Comparison of ENCODE assay signal across 22 mouse cellular contexts in genomic region chr5:149108178-149108577, GRCm38 (mm10).
DNase-seq lines count a peak whose midpoint lies in the region; ATAC-seq and TF ChIP-seq lines count a peak whose summit lies in the region.
"Had no signal": no experiment of that assay in that cellular context is flagged by ENCODE, and none has a peak within 500 bp of the region (broad histone marks: within the 10 kb centered on the region; RNA-seq: fewer than 3 reads in every experiment).

No protein-coding gene starts in this region.

- no peaks in the 10 kb centered on the region for H3K36me3 ChIP-seq in stomach, embryonic 15.5 days
- H3K36me3 ChIP-seq in stomach, postnatal 0 days (ENCODE audit: control insufficient read depth, insufficient read depth, low read length): no peaks in the 10 kb centered on the region
- no peaks in the 10 kb centered on the region for H3K36me3 ChIP-seq in liver, embryonic 12.5 days
- H3K36me3 ChIP-seq in hindbrain, embryonic 11.5 days (ENCODE audit: control insufficient read depth, insufficient read depth, low read length): no peaks in the 10 kb centered on the region

- 72% methylated on average over 15 of the region's 15 CpGs for WGBS in stomach, embryonic 15.5 days
- WGBS in stomach, postnatal 0 days: 75% methylated on average over 15 of the region's 15 CpGs
- 35% methylated on average over 15 of the region's 15 CpGs for WGBS in liver, embryonic 12.5 days (ENCODE audit: insufficient replicate concordance)
- WGBS in hindbrain, embryonic 11.5 days: 93% methylated on average over 15 of the region's 15 CpGs

- no peak overlapping the region for H3K9ac ChIP-seq in stomach, embryonic 15.5 days
- H3K9ac ChIP-seq in stomach, postnatal 0 days (ENCODE audit: low read length): no peak overlapping the region
- H3K9ac ChIP-seq in liver, embryonic 12.5 days: 0 out of 2 replicates have a peak overlapping the region, but pooled peaks have one; percentile 15
- H3K9ac ChIP-seq in hindbrain, embryonic 11.5 days (ENCODE audit: low read depth, low read length): no peak overlapping the region
- H3K9ac ChIP-seq: forebrain, embryonic 13.5 days had no signal

- no peak overlapping the region for H3K4me2 ChIP-seq in stomach, embryonic 15.5 days
- no peak overlapping the region for H3K4me2 ChIP-seq in stomach, postnatal 0 days (replicated peaks; ENCODE audit: low read depth)
- peak overlapping the region; percentile 28 for H3K4me2 ChIP-seq in liver, embryonic 12.5 days
- H3K4me2 ChIP-seq in hindbrain, embryonic 11.5 days (replicated peaks; ENCODE audit: low read depth, low read length): no peak overlapping the region
- H3K4me2 ChIP-seq: forebrain, embryonic 13.5 days; midbrain, embryonic 11.5 days had no signal

- peak; percentile 36; the same call in 1 of the 2 replicates for ATAC-seq in stomach, embryonic 15.5 days (ENCODE audit: insufficient read depth, low FRiP score, low read depth)
- ATAC-seq in stomach, postnatal 0 days (ENCODE audit: low FRiP score, low TSS enrichment): no peak
- ATAC-seq in erythroblast, adult 5-6 weeks (replicated peaks; ENCODE audit: low FRiP score, poor library complexity, severe bottlenecking): peak; percentile 41
- ATAC-seq in liver, embryonic 12.5 days: peak; percentile 89
- peak; percentile 84 for ATAC-seq in megakaryocyte-erythroid progenitor cell, adult 5-6 weeks (replicated peaks; ENCODE audit: low FRiP score, low TSS enrichment, poor library complexity, severe bottlenecking)
- no peak for ATAC-seq in hindbrain, embryonic 11.5 days (ENCODE audit: low FRiP score)
- ATAC-seq: forebrain, embryonic 13.5 days; hindbrain, embryonic 16.5 days had no signal

- H3K27ac ChIP-seq in stomach, embryonic 15.5 days: no peak overlapping the region
- H3K27ac ChIP-seq in stomach, postnatal 0 days (replicated peaks): no peak overlapping the region
- H3K27ac ChIP-seq in liver, embryonic 12.5 days: 0 out of 2 replicates have a peak overlapping the region, but pooled peaks have one; percentile 28
- no peak overlapping the region for H3K27ac ChIP-seq in hindbrain, embryonic 11.5 days (ENCODE audit: low read depth, low read length)
- H3K27ac ChIP-seq: forebrain, embryonic 13.5 days; heart, adult 2 months had no signal

- DNase-seq in stomach, postnatal 0 days (ENCODE audit: low spot score): no peak
- no peak for DNase-seq in urinary bladder, postnatal 25 days (ENCODE audit: low spot score)
- DNase-seq in right cerebral cortex, adult 18-20 months: no peak
- no peak for DNase-seq in hindbrain, embryonic 11.5 days (ENCODE audit: low spot score)
- DNase-seq: cerebellum, adult 11 months; cerebellum, postnatal 25 days; gastrocnemius, postnatal 10 days; heart, adult 2 months; heart, postnatal 4 days; kidney, adult 18-20 months; left cerebral cortex, postnatal 4 days; lung, postnatal 36 days; spleen, adult 18-20 months; thymus, adult 18-20 months; thymus, postnatal 4 days had no signal

- TF ChIP-seq CTCF in stomach, postnatal 0 days (IDR thresholded peaks at IDR 0.05; ENCODE audit: low read depth): no peak

- H3K9me3 ChIP-seq in stomach, embryonic 15.5 days: no peaks in the 10 kb centered on the region
- H3K9me3 ChIP-seq in stomach, postnatal 0 days (ENCODE audit: control insufficient read depth, low read length): no peaks in the 10 kb centered on the region
- no peaks in the 10 kb centered on the region for H3K9me3 ChIP-seq in liver, embryonic 12.5 days (replicated peaks)
- no peaks in the 10 kb centered on the region for H3K9me3 ChIP-seq in hindbrain, embryonic 11.5 days (ENCODE audit: control insufficient read depth, low read length)
- H3K9me3 ChIP-seq: forebrain, embryonic 13.5 days had no signal

- TF ChIP-seq EP300 in stomach, postnatal 0 days (optimal IDR thresholded peaks at IDR 0.05): no peak

- H3K4me3 ChIP-seq in stomach, embryonic 15.5 days (replicated peaks): no peak overlapping the region
- no peak overlapping the region for H3K4me3 ChIP-seq in stomach, postnatal 0 days (ENCODE audit: low read depth, low read length)
- H3K4me3 ChIP-seq in liver, embryonic 12.5 days: no peak overlapping the region
- H3K4me3 ChIP-seq in hindbrain, embryonic 11.5 days (ENCODE audit: low read depth, low read length): no peak overlapping the region
- H3K4me3 ChIP-seq: forebrain, embryonic 13.5 days; heart, adult 2 months had no signal

- no peaks in the 10 kb centered on the region for H3K27me3 ChIP-seq in stomach, embryonic 15.5 days (replicated peaks)
- no peaks in the 10 kb centered on the region for H3K27me3 ChIP-seq in stomach, postnatal 0 days (ENCODE audit: control insufficient read depth, insufficient read depth, low read length)
- H3K27me3 ChIP-seq in liver, embryonic 12.5 days (replicated peaks): no peaks in the 10 kb centered on the region
- H3K27me3 ChIP-seq in hindbrain, embryonic 11.5 days (ENCODE audit: control insufficient read depth, insufficient read depth, low read length): no peaks in the 10 kb centered on the region
- H3K27me3 ChIP-seq: forebrain, embryonic 13.5 days had no signal

- H3K4me1 ChIP-seq in stomach, embryonic 15.5 days: no peaks in the 10 kb centered on the region
- no peaks in the 10 kb centered on the region for H3K4me1 ChIP-seq in stomach, postnatal 0 days (replicated peaks; ENCODE audit: control insufficient read depth, insufficient read depth)
- peaks cover 34% of the 10 kb centered on the region for H3K4me1 ChIP-seq in liver, embryonic 12.5 days
- no peaks in the 10 kb centered on the region for H3K4me1 ChIP-seq in hindbrain, embryonic 11.5 days (replicated peaks; ENCODE audit: control insufficient read depth, insufficient read depth, low read length)
- H3K4me1 ChIP-seq: forebrain, embryonic 13.5 days had no signal

Comparison
In these comparisons a context has a peak if more than half of its experiments do, and no peak if none do; other contexts are left out.
1. ATAC-seq: peak in stomach, embryonic 15.5 days (single experiment), erythroblast, adult 5-6 weeks (single experiment), liver, embryonic 12.5 days (single experiment) and megakaryocyte-erythroid progenitor cell, adult 5-6 weeks (single experiment); none in stomach, postnatal 0 days (single experiment) and hindbrain, embryonic 11.5 days (single experiment).